In the genomic region with DNA sequence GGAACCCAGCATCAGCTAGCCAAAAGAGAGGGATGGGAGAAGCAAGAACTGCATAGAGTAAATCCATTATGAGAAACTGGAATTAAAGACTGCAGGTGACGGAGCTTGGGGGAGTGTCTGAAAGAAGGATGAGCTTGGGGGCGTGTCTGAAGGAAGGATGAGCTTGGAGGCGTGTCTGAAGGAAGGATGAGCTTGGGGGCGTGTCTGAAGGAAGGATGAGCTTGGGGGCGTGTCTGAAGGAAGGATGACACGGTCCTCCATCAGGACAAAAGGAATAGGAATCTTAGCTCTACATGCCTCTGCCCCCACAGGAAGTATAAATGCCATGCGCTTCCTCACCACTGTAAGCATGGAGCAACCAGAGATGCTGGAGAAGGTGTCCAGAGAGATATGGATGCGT, we compare ENCODE assay signal across 9 mouse cellular contexts. TPM values are rescaled to one million over a fixed set of nuclear protein-coding genes. Genes with fewer than 3 reads are reported as not detected.
A peak's percentile ranks its signal among the peaks of the same experiment; 100 is the strongest.
DNase-seq lines count a peak whose midpoint lies in the region; ATAC-seq lines count a peak whose summit lies in the region.
"Had no signal": no experiment of that assay in that cellular context is flagged by ENCODE, and none has a peak within 500 bp of the region (broad histone marks: within the 10 kb centered on the region; RNA-seq: fewer than 3 reads in every experiment).

No protein-coding gene starts in this region.

- DNase-seq in forebrain, embryonic 10.5 days (ENCODE audit: extremely low spot score, low spot score) = no peak
- no peak for DNase-seq in midbrain, embryonic 14.5 days
- DNase-seq in right cerebral cortex, postnatal 10 days (ENCODE audit: low spot score in 2 of 2) = no peak
- no peak for DNase-seq in ovary, postnatal 10 days (ENCODE audit: low spot score)
- no peak for DNase-seq in urinary bladder, postnatal 36 days (ENCODE audit: low spot score in 2 of 2)

- H3K27ac ChIP-seq in forebrain, embryonic 12.5 days = no peak overlapping the region
- H3K27ac ChIP-seq in forebrain, embryonic 10.5 days = no peak overlapping the region
- no peak overlapping the region for H3K27ac ChIP-seq in embryonic facial prominence, embryonic 15.5 days (replicated peaks)
- H3K27ac ChIP-seq in kidney, embryonic 15.5 days = no peak overlapping the region
- H3K27ac ChIP-seq in midbrain, embryonic 14.5 days (replicated peaks; ENCODE audit: low read depth, low read length) = no peak overlapping the region

- no peaks in the 10 kb centered on the region; the same call in 1 of the 2 replicates for H3K4me1 ChIP-seq in forebrain, embryonic 12.5 days
- peaks cover 13% of the 10 kb centered on the region for H3K4me1 ChIP-seq in forebrain, embryonic 10.5 days
- peaks cover 8% of the 10 kb centered on the region; the same call in 1 of the 2 replicates for H3K4me1 ChIP-seq in embryonic facial prominence, embryonic 15.5 days
- H3K4me1 ChIP-seq in kidney, embryonic 15.5 days = peaks cover 18% of the 10 kb centered on the region
- H3K4me1 ChIP-seq in midbrain, embryonic 14.5 days (ENCODE audit: control insufficient read depth, insufficient read depth, low read length) = no peaks in the 10 kb centered on the region

- no peak overlapping the region for H3K4me3 ChIP-seq in forebrain, embryonic 12.5 days (replicated peaks)
- no peak overlapping the region; the same call in 1 of the 2 replicates for H3K4me3 ChIP-seq in forebrain, embryonic 10.5 days
- H3K4me3 ChIP-seq in embryonic facial prominence, embryonic 15.5 days (replicated peaks) = peak overlapping the region; percentile 18; the same call in 1 of the 2 replicates
- H3K4me3 ChIP-seq in kidney, embryonic 15.5 days (replicated peaks) = peak overlapping the region; percentile 17
- peak overlapping the region; percentile 13 for H3K4me3 ChIP-seq in midbrain, embryonic 14.5 days (replicated peaks; ENCODE audit: low read depth, low read length)

- H3K36me3 ChIP-seq in forebrain, embryonic 12.5 days (replicated peaks) = no peaks in the 10 kb centered on the region
- no peaks in the 10 kb centered on the region for H3K36me3 ChIP-seq in forebrain, embryonic 10.5 days (replicated peaks)
- H3K36me3 ChIP-seq in embryonic facial prominence, embryonic 15.5 days = no peaks in the 10 kb centered on the region
- no peaks in the 10 kb centered on the region for H3K36me3 ChIP-seq in kidney, embryonic 15.5 days
- no peaks in the 10 kb centered on the region for H3K36me3 ChIP-seq in midbrain, embryonic 14.5 days (ENCODE audit: control insufficient read depth, insufficient read depth, low read length)

- H3K27me3 ChIP-seq in forebrain, embryonic 12.5 days = peaks cover 14% of the 10 kb centered on the region
- peaks cover 22% of the 10 kb centered on the region for H3K27me3 ChIP-seq in forebrain, embryonic 10.5 days (ENCODE audit: poor library complexity, severe bottlenecking)
- H3K27me3 ChIP-seq in embryonic facial prominence, embryonic 15.5 days = no peaks in the 10 kb centered on the region
- H3K27me3 ChIP-seq in kidney, embryonic 15.5 days = no peaks in the 10 kb centered on the region
- H3K27me3 ChIP-seq in midbrain, embryonic 14.5 days (ENCODE audit: control insufficient read depth, insufficient read depth, low read length) = no peaks in the 10 kb centered on the region

- no peak overlapping the region for H3K9ac ChIP-seq in forebrain, embryonic 12.5 days
- H3K9ac ChIP-seq in embryonic facial prominence, embryonic 15.5 days = no peak overlapping the region
- no peak overlapping the region for H3K9ac ChIP-seq in kidney, embryonic 15.5 days
- H3K9ac ChIP-seq in midbrain, embryonic 14.5 days (replicated peaks; ENCODE audit: low read length) = no peak overlapping the region; the same call in 1 of the 2 replicates

- H3K9me3 ChIP-seq in forebrain, embryonic 12.5 days = no peaks in the 10 kb centered on the region
- no peaks in the 10 kb centered on the region for H3K9me3 ChIP-seq in forebrain, embryonic 10.5 days
- H3K9me3 ChIP-seq in embryonic facial prominence, embryonic 15.5 days (replicated peaks) = no peaks in the 10 kb centered on the region
- no peaks in the 10 kb centered on the region for H3K9me3 ChIP-seq in kidney, embryonic 15.5 days (replicated peaks)
- no peaks in the 10 kb centered on the region for H3K9me3 ChIP-seq in midbrain, embryonic 14.5 days (ENCODE audit: control insufficient read depth, low read length)

- H3K4me2 ChIP-seq in forebrain, embryonic 12.5 days = no peak overlapping the region
- H3K4me2 ChIP-seq in embryonic facial prominence, embryonic 15.5 days (replicated peaks) = peak overlapping the region; percentile 36
- H3K4me2 ChIP-seq in kidney, embryonic 15.5 days = peak overlapping the region; percentile 42
- peak overlapping the region; percentile 28 for H3K4me2 ChIP-seq in midbrain, embryonic 14.5 days (ENCODE audit: low read length)

- 9% methylated on average over 8 of the region's 8 CpGs for WGBS in forebrain, embryonic 12.5 days
- WGBS in forebrain, embryonic 10.5 days = 4% methylated on average over 8 of the region's 8 CpGs
- 13% methylated on average over 8 of the region's 8 CpGs for WGBS in embryonic facial prominence, embryonic 15.5 days
- 10% methylated on average over 8 of the region's 8 CpGs for WGBS in kidney, embryonic 15.5 days
- WGBS in midbrain, embryonic 14.5 days = 7% methylated on average over 8 of the region's 8 CpGs

- ATAC-seq in forebrain, embryonic 12.5 days (ENCODE audit: low FRiP score) = peak; percentile 18; the same call in 1 of the 2 replicates
- ATAC-seq in embryonic facial prominence, embryonic 15.5 days (ENCODE audit: insufficient number of reproducible peaks, low FRiP score, low TSS enrichment, low read depth) = no peak
- peak; percentile 49 for ATAC-seq in kidney, embryonic 15.5 days (replicated peaks; ENCODE audit: low FRiP score)
- ATAC-seq in midbrain, embryonic 14.5 days (ENCODE audit: low FRiP score, low TSS enrichment) = no peak

RNA-seq across cellular contexts. Expression of a gene that starts 1.4 kb away (rescaled TPM):
- 11.8 and 12.8 TPM in 2 replicates for polyA plus RNA-seq in forebrain, embryonic 12.5 days (2016; fragmentation: Nextera tagmentation; extraction: Ambion mirVana)
- polyA plus RNA-seq in forebrain, embryonic 10.5 days (2016; fragmentation: Nextera tagmentation; extraction: Ambion mirVana) = 18.3 and 18.5 TPM in 2 replicates
- polyA plus RNA-seq in embryonic facial prominence, embryonic 15.5 days (2015; fragmentation: Nextera tagmentation; extraction: Ambion mirVana) = 19.0 and 20.1 TPM in 2 replicates
- 31.0 and 33.4 TPM in 2 replicates for polyA plus RNA-seq in kidney, embryonic 15.5 days (2015; fragmentation: Nextera tagmentation; extraction: Ambion mirVana)
- 8.4 and 10.2 TPM in 2 replicates for polyA plus RNA-seq in midbrain, embryonic 14.5 days (2014; fragmentation: Nextera tagmentation; extraction: Ambion mirVana)

RNA-seq across cellular contexts. Expression of a gene that starts 14.6 kb away (rescaled TPM):
- polyA plus RNA-seq in forebrain, embryonic 12.5 days (2016; fragmentation: Nextera tagmentation; extraction: Ambion mirVana) = 0.17 TPM in 1 of 2 replicates, not detected in the other
- polyA plus RNA-seq in forebrain, embryonic 10.5 days (2016; fragmentation: Nextera tagmentation; extraction: Ambion mirVana) = 0.36 and 0.41 TPM in 2 replicates
- polyA plus RNA-seq in embryonic facial prominence, embryonic 15.5 days (2015; fragmentation: Nextera tagmentation; extraction: Ambion mirVana) = 1.5 and 2.1 TPM in 2 replicates
- 3.0 and 3.1 TPM in 2 replicates for polyA plus RNA-seq in kidney, embryonic 15.5 days (2015; fragmentation: Nextera tagmentation; extraction: Ambion mirVana)
- 0.18 TPM in 1 of 2 replicates, not detected in the other for polyA plus RNA-seq in midbrain, embryonic 14.5 days (2014; fragmentation: Nextera tagmentation; extraction: Ambion mirVana)

RNA-seq across cellular contexts. Expression of a gene that starts 17.6 kb away (rescaled TPM):
- polyA plus RNA-seq in forebrain, embryonic 12.5 days (2016; fragmentation: Nextera tagmentation; extraction: Ambion mirVana) = 74.0 and 79.8 TPM in 2 replicates
- 80.3 and 83.9 TPM in 2 replicates for polyA plus RNA-seq in forebrain, embryonic 10.5 days (2016; fragmentation: Nextera tagmentation; extraction: Ambion mirVana)
- 45.8 and 46.5 TPM in 2 replicates for polyA plus RNA-seq in embryonic facial prominence, embryonic 15.5 days (2015; fragmentation: Nextera tagmentation; extraction: Ambion mirVana)
- polyA plus RNA-seq in kidney, embryonic 15.5 days (2015; fragmentation: Nextera tagmentation; extraction: Ambion mirVana) = 57.0 and 60.0 TPM in 2 replicates
- 41.9 and 51.0 TPM in 2 replicates for polyA plus RNA-seq in midbrain, embryonic 14.5 days (2014; fragmentation: Nextera tagmentation; extraction: Ambion mirVana)

RNA-seq across cellular contexts. Expression of a gene that starts 32.0 kb away (rescaled TPM):
- not detected in 2 replicates for polyA plus RNA-seq in forebrain, embryonic 12.5 days (2016; fragmentation: Nextera tagmentation; extraction: Ambion mirVana)
- not detected in 2 replicates for polyA plus RNA-seq in forebrain, embryonic 10.5 days (2016; fragmentation: Nextera tagmentation; extraction: Ambion mirVana)
- not detected in 2 replicates for polyA plus RNA-seq in embryonic facial prominence, embryonic 15.5 days (2015; fragmentation: Nextera tagmentation; extraction: Ambion mirVana)
- polyA plus RNA-seq in kidney, embryonic 15.5 days (2015; fragmentation: Nextera tagmentation; extraction: Ambion mirVana) = not detected in 2 replicates
- not detected in 2 replicates for polyA plus RNA-seq in midbrain, embryonic 14.5 days (2014; fragmentation: Nextera tagmentation; extraction: Ambion mirVana)
- polyA plus RNA-seq: embryonic facial prominence, embryonic 11.5 days had no signal

RNA-seq across cellular contexts. Expression of a gene that starts 39.3 kb away (rescaled TPM):
- polyA plus RNA-seq in forebrain, embryonic 12.5 days (2016; fragmentation: Nextera tagmentation; extraction: Ambion mirVana) = 1.7 and 2.2 TPM in 2 replicates
- polyA plus RNA-seq in forebrain, embryonic 10.5 days (2016; fragmentation: Nextera tagmentation; extraction: Ambion mirVana) = 1.2 and 1.5 TPM in 2 replicates
- 0.08 and 0.24 TPM in 2 replicates for polyA plus RNA-seq in embryonic facial prominence, embryonic 15.5 days (2015; fragmentation: Nextera tagmentation; extraction: Ambion mirVana)
- 0.18 and 0.28 TPM in 2 replicates for polyA plus RNA-seq in kidney, embryonic 15.5 days (2015; fragmentation: Nextera tagmentation; extraction: Ambion mirVana)
- polyA plus RNA-seq in midbrain, embryonic 14.5 days (2014; fragmentation: Nextera tagmentation; extraction: Ambion mirVana) = 2.8 and 3.4 TPM in 2 replicates

Comparison
In these comparisons a context has a peak if more than half of its experiments do, and no peak if none do; other contexts are left out.
1. ATAC-seq: peak in forebrain, embryonic 12.5 days (single experiment) and kidney, embryonic 15.5 days (single experiment); none in embryonic facial prominence, embryonic 15.5 days (single experiment) and midbrain, embryonic 14.5 days (single experiment).
2. H3K4me3 ChIP-seq: peak in embryonic facial prominence, embryonic 15.5 days (single experiment), kidney, embryonic 15.5 days (single experiment) and midbrain, embryonic 14.5 days (single experiment); none in forebrain, embryonic 12.5 days (single experiment) and forebrain, embryonic 10.5 days (single experiment).